Mouse (Mus musculus) CH12.LX (cell line): ENCODE results near the gene Dennd2c. TPM values are rescaled to one million over a fixed set of nuclear protein-coding genes. Genes with fewer than 3 reads are reported as not detected.

Experiments used
- DNase-seq: peaks from one replicate; pipeline ENCODE4 v3.0.0-alpha.2; 2013; ENCODE audit errors: extremely low read depth
- H3K27ac ChIP-seq: 2 replicates; pipeline ENCODE4 v1.5.1; 2012; ENCODE audit warnings: low read depth, mild to moderate bottlenecking, control low read depth, moderate library complexity; ENCODE audit not compliant: insufficient read depth
- H3K27me3 ChIP-seq: replicated peaks from 2 replicates; pipeline ENCODE3; 2012; ENCODE audit warnings: inconsistent platforms
- H3K36me3 ChIP-seq, 2 experiments: replicated peaks in 1 of 2; 2 replicates each; pipeline versions ENCODE3 to v1.6.1; 2012; ENCODE audit warnings: inconsistent platforms in 1 of 2, low read length in 1 of 2, mild to moderate bottlenecking in 1 of 2, mixed read lengths in 1 of 2, moderate library complexity in 1 of 2; ENCODE audit not compliant: control insufficient read depth in 1 of 2, insufficient read depth in 1 of 2
- H3K4me1 ChIP-seq, 2 experiments: 2 replicates each; pipeline ENCODE4 v1.6.1; 2012; ENCODE audit warnings: inconsistent platforms in 1 of 2, moderate library complexity in 1 of 2; ENCODE audit not compliant: insufficient read depth in 2 of 2, control insufficient read depth in 1 of 2
- H3K4me2 ChIP-seq: 2 replicates; pipeline ENCODE4 v1.6.1; 2012; ENCODE audit warnings: low read depth, mild to moderate bottlenecking, control low read depth; ENCODE audit not compliant: poor library complexity, insufficient read depth, severe bottlenecking
- H3K4me3 ChIP-seq, 3 experiments: fragments of 150-350 bp in 1 of 3; sonication (generic) in 1 of 3; replicated peaks in 1 of 3; 2 replicates each; pipeline versions ENCODE3 to v1.5.1; 2011 to 2012; ENCODE audit warnings: low read depth in 2 of 3, low read length in 2 of 3, mild to moderate bottlenecking in 2 of 3, moderate library complexity in 2 of 3, control low read depth in 1 of 3, improper control_type of control experiment in 1 of 3, inconsistent platforms in 1 of 3, mixed read lengths in 1 of 3; ENCODE audit not compliant: poor library complexity in 1 of 3
- H3K79me2 ChIP-seq: replicated peaks from 2 replicates; pipeline ENCODE4 v1.6.1; 2012; ENCODE audit warnings: mild to moderate bottlenecking, moderate library complexity; ENCODE audit not compliant: control insufficient read depth, poor library complexity, insufficient read depth, severe bottlenecking; ENCODE audit errors: extremely low read depth
- H3K9ac ChIP-seq: 2 replicates; pipeline ENCODE4 v1.6.1; 2012; ENCODE audit warnings: low read depth, mild to moderate bottlenecking, control low read depth, moderate library complexity; ENCODE audit not compliant: insufficient read depth
- H3K9me3 ChIP-seq: replicated peaks from 2 replicates; pipeline ENCODE3; 2012; ENCODE audit warnings: low read length, inconsistent platforms, mixed read lengths
- BHLHE40 ChIP-seq: IDR thresholded peaks from 2 replicates; pipeline ENCODE4 v1.6.1; 2011; ENCODE audit warnings: mild to moderate bottlenecking, low read depth, low read length, improper control_type of control experiment
- E2F4 ChIP-seq: IDR thresholded peaks from 2 replicates; pipeline ENCODE4 v1.6.1; 2011; ENCODE audit warnings: low read depth, low read length, improper control_type of control experiment; ENCODE audit not compliant: insufficient replicate concordance
- IRF4 ChIP-seq: IDR thresholded peaks from 2 replicates; pipeline ENCODE4 v1.6.1; 2014; ENCODE audit warnings: low read depth, mild to moderate bottlenecking, inconsistent platforms, low read length, improper control_type of control experiment
- JUN ChIP-seq: IDR thresholded peaks from 2 replicates; pipeline ENCODE4 v1.6.1; 2011; ENCODE audit warnings: low read depth, mild to moderate bottlenecking, low read length, improper control_type of control experiment, moderate library complexity; ENCODE audit not compliant: insufficient read depth
- JUND ChIP-seq: conservative IDR thresholded peaks from 2 replicates; pipeline ENCODE4 v1.6.1; 2011; ENCODE audit warnings: low read depth, low read length, improper control_type of control experiment
- KAT2A ChIP-seq: IDR thresholded peaks from 2 replicates; pipeline ENCODE4 v1.6.1; 2012; ENCODE audit warnings: low read length, improper control_type of control experiment, inconsistent platforms; ENCODE audit not compliant: insufficient replicate concordance
- MAFK ChIP-seq: IDR thresholded peaks from 2 replicates; pipeline ENCODE4 v1.6.1; 2011; ENCODE audit warnings: low read length, improper control_type of control experiment; ENCODE audit not compliant: insufficient replicate concordance
- MAX ChIP-seq: IDR thresholded peaks from 2 replicates; pipeline ENCODE4 v1.6.1; 2011; ENCODE audit warnings: low read length, improper control_type of control experiment
- MAZ ChIP-seq: IDR thresholded peaks from 2 replicates; pipeline ENCODE4 v1.6.1; 2012; ENCODE audit warnings: low read depth, mild to moderate bottlenecking, inconsistent platforms, low read length, improper control_type of control experiment, moderate library complexity
- MEF2A ChIP-seq: IDR thresholded peaks from 2 replicates; pipeline ENCODE4 v1.6.1; 2014; ENCODE audit warnings: low read depth, mild to moderate bottlenecking, inconsistent platforms, low read length, improper control_type of control experiment, borderline replicate concordance
- NRF1 ChIP-seq: IDR thresholded peaks from 2 replicates; pipeline ENCODE4 v1.6.1; 2014; ENCODE audit warnings: low read depth, mild to moderate bottlenecking, inconsistent platforms, low read length, improper control_type of control experiment, moderate library complexity
- PAX5 ChIP-seq: IDR thresholded peaks from 2 replicates; pipeline ENCODE4 v1.6.1; 2012; ENCODE audit warnings: low read length, inconsistent platforms, mixed read lengths
- POLR2A ChIP-seq: IDR thresholded peaks from 2 replicates; pipeline ENCODE4 v1.6.1; 2011; ENCODE audit warnings: low read depth, mild to moderate bottlenecking, improper control_type of control experiment, low read length
- SMC3 ChIP-seq: IDR thresholded peaks from 2 replicates; pipeline ENCODE4 v1.6.1; 2011; ENCODE audit warnings: low read depth, low read length, improper control_type of control experiment
- UBTF ChIP-seq: IDR thresholded peaks from 2 replicates; pipeline ENCODE4 v1.6.1; 2012; ENCODE audit warnings: low read depth, mild to moderate bottlenecking, inconsistent platforms, low read length, improper control_type of control experiment, moderate library complexity
- USF1 ChIP-seq: IDR thresholded peaks from 2 replicates; pipeline ENCODE4 v1.6.1; 2014; ENCODE audit warnings: low read depth, mild to moderate bottlenecking, inconsistent platforms, low read length, improper control_type of control experiment
- ZC3H11A ChIP-seq: IDR thresholded peaks from 2 replicates; pipeline ENCODE4 v1.6.1; 2012; ENCODE audit warnings: low read depth, mild to moderate bottlenecking, inconsistent platforms, low read length, improper control_type of control experiment
- ZKSCAN1 ChIP-seq: IDR thresholded peaks from 2 replicates; pipeline ENCODE4 v1.6.1; 2012; ENCODE audit warnings: low read depth, inconsistent platforms, low read length, improper control_type of control experiment, borderline replicate concordance
- dilution Hi-C: fragments of 300-500 bp; cut with MboI; formaldehyde crosslinking; loops from 2 replicates; pipeline ENCODE4 v1.14.3; 2020; ENCODE audit warnings: low sequenced_read_pairs; ENCODE audit not compliant: extremely low pct_unique_long_range_greater_than_20kb, extremely low pct_ligation_motif_present
- in situ Hi-C: fragments of 300-500 bp; cut with MboI; formaldehyde crosslinking; loops from 3 replicates; pipeline ENCODE4 v1.14.3; 2019; ENCODE audit warnings: low sequenced_read_pairs, low pct_ligation_motif_present, low pct_unique_long_range_greater_than_20kb, mixed read lengths
- polyA plus RNA-seq: library from polyadenylated mRNA; unstranded; fragments of >175 nt; gene quantifications from 2 replicates; pipeline ENCODE4 v1.2.1, GENCODE M21; 2012; ENCODE audit warnings: low read depth; ENCODE audit not compliant: insufficient read length
- total RNA-seq, 2 experiments: library from RNA; depleted of rRNA; stranded (reverse); fragments of 300-350 nt in 1 of 2; fragments of >200 nt in 1 of 2; gene quantifications; 2 replicates each; pipeline ENCODE4 v1.2.3; 2012 to 2014

Dennd2c gene
- total and polyA plus RNA-seq, 3 experiments: 0.13 to 0.27 (median 0.19) TPM

- in situ Hi-C loops (no loop called here), dilution Hi-C loops (no loop called here)
- no peak overlapping the region for H3K9ac ChIP-seq
- H3K9me3 ChIP-seq: no peaks in the 10 kb centered on the region
- peak; percentile 14 for DNase-seq
- TF ChIP-seq USF1 (no peak), POLR2A (no peak), KAT2A (no peak), UBTF (no peak), JUN (no peak), ZKSCAN1 (no peak), MEF2A (no peak), MAX (no peak), E2F4 (no peak), JUND (no peak), SMC3 (no peak), NRF1 (no peak), MAZ (no peak), ZC3H11A (no peak), PAX5 (no peak)
- H3K36me3 ChIP-seq: no peaks in the 10 kb centered on the region
- no peak overlapping the region for H3K4me2 ChIP-seq
- H3K27me3 ChIP-seq: no peaks in the 10 kb centered on the region
- H3K27ac ChIP-seq: no peak overlapping the region
- peaks cover 0 to 15% of the 10 kb centered on the region in 2 experiments; a peak in 2 of 4 replicates for H3K4me1 ChIP-seq
- no peak overlapping the region for H3K4me3 ChIP-seq
- no peaks in the 10 kb centered on the region for H3K79me2 ChIP-seq
These were observed 27.9 kb downstream of the Dennd2c start for GRCm38 (mm10) chr3:103130236-103130751.

GRCm38 (mm10) chr3:103133098-103133497 is 30.7 kb downstream of the Dennd2c start:
- Histone ChIP-seq H3K9me3 (no peaks in the 10 kb centered on the region), H3K4me1 (peaks cover 0 to 14% of the 10 kb centered on the region in 2 experiments; a peak in 2 of 4 replicates), H3K36me3 (no peaks in the 10 kb centered on the region), H3K27me3 (no peaks in the 10 kb centered on the region), H3K4me3 (no peak overlapping the region)
- in situ Hi-C loops (no loop called here), dilution Hi-C loops (no loop called here)
- DNase-seq: no peak
- TF ChIP-seq MAFK: peak; percentile 96
- no peak for TF ChIP-seq IRF4
- TF ChIP-seq BHLHE40: no peak
- TF ChIP-seq, all 38 proteins: peak for 1
- Histone ChIP-seq H3K79me2 (no peaks in the 10 kb centered on the region), H3K9ac (no peak overlapping the region), H3K4me2 (no peak overlapping the region), H3K27ac (no peak overlapping the region)
